Mouse (Mus musculus): ENCODE results near the gene Morn4.

DNA sequence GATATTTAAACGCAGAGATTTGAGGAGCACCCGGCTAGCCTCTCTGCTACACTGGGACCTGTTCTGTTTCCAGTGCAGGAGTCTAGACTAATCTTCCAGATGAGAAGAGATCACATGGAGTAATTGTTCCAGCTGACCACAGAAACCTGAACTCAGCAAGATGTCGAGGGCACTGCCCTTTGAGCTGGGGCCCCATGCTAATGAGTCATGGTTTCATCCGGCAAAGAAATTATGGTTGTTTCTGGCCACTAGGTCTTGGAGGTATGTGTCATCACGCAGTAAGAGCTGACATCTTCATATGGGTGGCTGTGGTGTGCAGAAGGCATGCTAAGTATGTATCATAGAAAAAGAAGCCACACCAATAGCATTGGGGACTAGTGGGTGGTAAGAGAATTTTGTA lies 6.2 kb downstream of the Morn4 start:
- TF ChIP-seq CTCF (IDR thresholded peaks at IDR 0.05; ENCODE audit: insufficient read depth, low read depth, low read length) (no peak), POLR2A (IDR thresholded peaks at IDR 0.05; ENCODE audit: insufficient read depth, low read depth, low read length) (no peak)

All from olfactory bulb, adult 2 months (tissue).